Mouse (Mus musculus): ENCODE results near the gene Unc119.

Gene Unc119

GRCm38 (mm10) chr11:78343381-78344327 is at the start of gene Unc119:
Gene Unc119, plus strand, starts transcription at chr11:78343482.
- peak; percentile 73 for DNase-seq (ENCODE audit: low spot score)

GRCm38 (mm10) chr11:78294585-78294984 is 48.7 kb upstream of the Unc119 start:
- no peak for DNase-seq (ENCODE audit: low spot score)

- DNase-seq (ENCODE audit: low spot score), result no peak
Observed at GRCm38 (mm10) chr11:78300917-78301316, 42.4 kb upstream of the Unc119 start.

- DNase-seq (ENCODE audit: low spot score), result peak; percentile 82
Observed at GRCm38 (mm10) chr11:78301357-78302084, 41.8 kb upstream of the Unc119 start, which contains the start of gene Spag5. Gene Spag5, plus strand, starts transcription at chr11:78301529.

- no peak for DNase-seq (ENCODE audit: low spot score)
Observed at GRCm38 (mm10) chr11:78305272-78305671, 38.0 kb upstream of the Unc119 start.

- DNase-seq (ENCODE audit: low spot score), result no peak
Observed at GRCm38 (mm10) chr11:78310861-78311511, 32.3 kb upstream of the Unc119 start.

- no peak for DNase-seq (ENCODE audit: low spot score)
Observed at GRCm38 (mm10) chr11:78313662-78314061, 29.6 kb upstream of the Unc119 start.

- no peak for DNase-seq (ENCODE audit: low spot score)
Observed at GRCm38 (mm10) chr11:78318411-78318810, 24.9 kb upstream of the Unc119 start.

GRCm38 (mm10) chr11:78322076-78322831 is 21.0 kb upstream of the Unc119 start:
- DNase-seq (ENCODE audit: low spot score), result no peak

GRCm38 (mm10) chr11:78322860-78323259 is 20.4 kb upstream of the Unc119 start, which contains the start of gene Aldoc:
Gene Aldoc, plus strand, starts transcription at chr11:78322968.
- DNase-seq (ENCODE audit: low spot score), result peak; percentile 89

GRCm38 (mm10) chr11:78324000-78324785 is 19.1 kb upstream of the Unc119 start:
- no peak for DNase-seq (ENCODE audit: low spot score)

GRCm38 (mm10) chr11:78324965-78325364 is 18.3 kb upstream of the Unc119 start:
- no peak for DNase-seq (ENCODE audit: low spot score)

- DNase-seq (ENCODE audit: low spot score), result no peak
Observed at GRCm38 (mm10) chr11:78327215-78327614, 16.1 kb upstream of the Unc119 start.

- peak; percentile 91 for DNase-seq (ENCODE audit: low spot score)
Observed at GRCm38 (mm10) chr11:78327634-78328511, 15.4 kb upstream of the Unc119 start, which contains the start of gene Pigs. Gene Pigs, plus strand, starts transcription at chr11:78328415.

GRCm38 (mm10) chr11:78328512-78329056 is 14.7 kb upstream of the Unc119 start:
- DNase-seq (ENCODE audit: low spot score), result no peak

- no peak for DNase-seq (ENCODE audit: low spot score)
Observed at GRCm38 (mm10) chr11:78332676-78333075, 10.6 kb upstream of the Unc119 start.

- no peak for DNase-seq (ENCODE audit: low spot score)
Observed at GRCm38 (mm10) chr11:78333992-78334391, 9.3 kb upstream of the Unc119 start.

GRCm38 (mm10) chr11:78337040-78337439 is 6.2 kb upstream of the Unc119 start:
- DNase-seq (ENCODE audit: low spot score), result no peak

- no peak for DNase-seq (ENCODE audit: low spot score)
Observed at GRCm38 (mm10) chr11:78341702-78342101, 1.6 kb upstream of the Unc119 start.
